Mouse (Mus musculus): ENCODE results near the gene Plxna2.

- TF ChIP-seq POLR2A (IDR thresholded peaks at IDR 0.05; ENCODE audit: control insufficient read depth, low read depth, low read length) (no peak), CTCF (IDR thresholded peaks at IDR 0.05; ENCODE audit: control insufficient read depth, insufficient read depth, insufficient replicate concordance, low read depth, low read length) (no peak)
These were observed 858 bp downstream of the Plxna2 start for GRCm38 (mm10) chr1:194618841-194619311.

Measured in testis, adult 2 months (tissue).